Mouse (Mus musculus): ENCODE measurements around the gene Hist1h1c.
"Not testable (repeated sequence)": the region's sequence is repeated elsewhere in the genome, so short reads cannot be mapped to it uniquely, and the experiment has no call there.

Gene Hist1h1c

GRCm38 (mm10) chr13:23716261-23717042 is 22.2 kb upstream of the Hist1h1c start:
- DNase-seq (ENCODE audit: low read depth): no peak

DNA sequence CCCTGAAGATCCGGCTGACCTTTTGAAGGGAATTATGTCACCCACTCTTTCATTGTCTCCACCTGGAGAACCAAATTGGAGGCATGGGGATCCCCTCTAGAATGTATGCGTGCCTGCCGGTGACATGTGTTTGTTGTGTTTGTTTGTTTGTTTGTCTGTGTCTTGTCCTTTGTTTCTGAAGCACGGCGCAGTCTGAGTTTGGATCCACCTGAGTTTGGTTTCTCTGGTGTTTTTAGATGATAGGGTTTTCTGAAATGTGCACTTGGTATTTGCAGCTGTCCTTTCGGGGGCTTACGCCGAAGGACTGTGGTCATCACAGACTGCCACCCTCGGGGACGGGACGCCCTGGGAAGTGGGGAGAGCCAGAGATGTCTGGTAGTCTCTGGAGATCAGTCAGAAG is 21.4 kb upstream of the Hist1h1c start:
- no peak for DNase-seq (ENCODE audit: low read depth)

DNA sequence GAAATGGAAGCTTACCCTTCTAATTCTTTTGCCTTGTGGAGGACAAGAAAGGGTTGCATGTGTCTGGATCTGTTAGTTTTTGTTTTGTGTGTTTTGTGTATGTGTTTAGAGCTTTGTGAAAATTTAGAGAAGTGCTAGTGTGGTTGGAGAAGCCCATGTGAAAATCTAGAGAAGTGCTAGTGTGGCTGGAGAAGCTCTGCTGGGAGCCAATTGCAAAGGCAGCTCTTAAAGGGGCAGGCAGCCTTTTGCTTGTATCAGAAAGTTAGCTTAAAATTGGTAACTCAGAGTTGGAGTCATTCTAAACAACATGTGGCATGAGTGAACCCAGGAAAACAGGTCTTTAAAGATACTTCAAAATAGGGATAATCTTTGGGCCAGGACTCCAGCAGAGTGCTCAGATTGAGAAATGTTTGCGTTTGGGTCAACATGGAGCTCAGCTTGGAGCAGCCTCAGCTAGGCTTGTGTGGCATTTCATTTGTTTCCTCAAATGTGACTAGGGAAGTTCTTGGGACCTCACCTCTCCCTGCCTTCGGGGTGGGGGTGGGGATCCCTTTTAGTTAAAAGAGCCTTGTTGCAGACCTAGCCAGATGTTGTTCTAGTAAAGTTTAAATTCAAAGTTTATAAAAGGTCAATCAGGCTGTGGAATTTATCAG is 20.9 kb upstream of the Hist1h1c start:
- not testable (repeated sequence) for DNase-seq (ENCODE audit: low read depth)

- DNase-seq (ENCODE audit: low read depth): no peak
Observed at GRCm38 (mm10) chr13:23724239-23724638, 14.4 kb upstream of the Hist1h1c start.

DNA sequence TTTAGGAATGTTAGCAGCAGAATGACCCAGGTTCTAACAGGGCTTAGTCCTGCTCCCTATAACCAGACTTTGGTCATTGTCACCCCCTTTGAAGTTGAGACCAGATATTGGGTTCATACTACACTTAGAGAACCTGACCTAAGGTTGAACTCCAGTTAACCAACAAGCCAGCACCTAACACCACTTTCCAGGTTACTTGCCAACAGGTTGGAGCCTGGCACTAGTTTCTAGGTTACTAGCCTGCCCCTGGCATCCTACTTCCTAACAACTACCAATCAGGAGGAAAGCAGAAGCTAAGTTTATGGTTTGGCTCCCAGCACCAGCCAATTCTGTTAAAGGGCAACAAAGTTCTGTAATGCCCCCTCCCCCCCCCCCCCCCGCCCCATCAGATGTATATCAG is 13.4 kb upstream of the Hist1h1c start:
- no peak for DNase-seq (ENCODE audit: low read depth)

- no peak for DNase-seq (ENCODE audit: low read depth)
Observed at GRCm38 (mm10) chr13:23728472-23729191, 10.0 kb upstream of the Hist1h1c start.

GRCm38 (mm10) chr13:23729192-23729525 is 9.4 kb upstream of the Hist1h1c start:
- no peak for DNase-seq (ENCODE audit: low read depth)

GRCm38 (mm10) chr13:23729706-23730105 is 8.9 kb upstream of the Hist1h1c start:
- DNase-seq (ENCODE audit: low read depth): no peak

DNA sequence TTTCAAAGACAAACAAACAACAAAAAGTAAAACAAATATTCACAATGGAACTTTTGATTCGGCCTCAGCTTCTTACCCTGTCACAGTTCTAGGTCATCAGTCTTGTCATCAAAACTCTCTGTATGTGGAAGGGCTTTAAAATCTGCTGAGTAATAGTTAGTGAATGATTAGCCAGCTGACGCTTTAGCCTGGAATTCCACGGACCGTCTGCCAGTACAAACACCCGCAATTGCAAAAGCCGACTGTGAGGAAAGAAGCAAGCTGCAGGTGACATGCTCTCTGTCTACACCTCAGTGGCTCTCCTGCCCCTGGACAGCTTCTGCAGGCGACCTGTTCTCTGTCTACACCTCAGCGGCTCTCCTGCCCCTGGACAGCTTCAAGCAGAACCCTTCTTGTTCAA is 8.1 kb upstream of the Hist1h1c start:
- no peak for DNase-seq (ENCODE audit: low read depth)

GRCm38 (mm10) chr13:23732156-23732804 is 6.3 kb upstream of the Hist1h1c start:
- DNase-seq (ENCODE audit: low read depth): no peak

GRCm38 (mm10) chr13:23737091-23737490 is 1.5 kb upstream of the Hist1h1c start:
- no peak for DNase-seq (ENCODE audit: low read depth)

DNA sequence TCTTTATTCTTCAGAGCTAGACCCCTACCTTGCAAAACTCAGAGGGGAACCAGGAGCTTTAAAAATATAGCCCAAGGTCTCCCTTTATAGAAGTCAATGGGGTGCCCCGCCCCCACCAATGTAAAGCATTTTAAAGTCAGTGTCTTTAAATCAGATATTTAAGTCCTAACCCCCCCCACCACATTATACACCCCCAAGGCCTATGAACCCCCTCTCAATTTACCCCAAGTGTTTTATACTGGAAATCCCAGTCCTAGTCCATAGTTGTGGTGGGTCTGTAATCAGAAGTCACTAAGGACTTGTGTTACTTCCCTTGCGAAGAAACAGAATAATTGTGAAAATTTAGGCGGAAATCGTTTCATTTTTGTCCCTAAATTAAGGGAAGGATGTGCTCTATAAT is 567 bp upstream of the Hist1h1c start:
- no peak for DNase-seq (ENCODE audit: low read depth)

DNA sequence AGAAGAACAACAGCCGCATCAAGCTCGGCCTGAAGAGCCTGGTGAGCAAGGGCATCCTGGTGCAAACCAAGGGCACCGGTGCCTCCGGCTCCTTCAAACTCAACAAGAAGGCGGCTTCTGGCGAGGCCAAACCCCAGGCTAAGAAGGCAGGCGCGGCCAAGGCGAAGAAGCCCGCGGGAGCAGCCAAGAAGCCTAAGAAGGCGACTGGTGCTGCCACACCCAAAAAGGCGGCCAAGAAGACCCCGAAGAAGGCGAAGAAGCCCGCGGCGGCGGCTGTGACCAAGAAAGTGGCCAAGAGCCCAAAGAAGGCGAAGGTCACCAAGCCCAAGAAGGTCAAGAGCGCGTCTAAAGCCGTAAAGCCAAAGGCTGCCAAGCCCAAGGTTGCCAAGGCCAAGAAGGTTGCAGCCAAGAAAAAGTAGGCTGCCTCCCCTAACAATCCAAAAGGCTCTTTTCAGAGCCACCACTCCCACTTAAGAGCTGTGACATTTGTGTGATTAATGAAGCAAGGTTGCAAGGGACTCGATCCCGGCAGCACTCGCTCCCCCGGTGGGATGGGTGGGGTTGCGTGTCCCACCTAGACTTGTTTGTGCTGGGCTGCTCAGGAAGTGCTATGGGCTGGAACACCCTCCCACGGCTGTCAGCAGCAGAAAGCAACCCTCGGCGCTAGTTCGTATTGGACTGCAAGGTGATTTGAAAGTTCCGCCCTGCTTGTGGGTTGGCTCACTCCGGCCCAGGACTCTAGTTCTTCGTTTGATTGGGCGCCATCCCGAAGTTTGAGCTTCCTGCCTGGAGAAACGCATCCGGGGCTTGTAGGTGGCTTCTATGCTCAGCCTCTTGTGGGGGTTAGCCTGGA is 687 bp downstream of the Hist1h1c start:
- no peak for DNase-seq (ENCODE audit: low read depth)

GRCm38 (mm10) chr13:23739922-23740252 is 1.3 kb downstream of the Hist1h1c start:
- no peak for DNase-seq (ENCODE audit: low read depth)

- no peak for DNase-seq (ENCODE audit: low read depth)
Observed at GRCm38 (mm10) chr13:23740256-23740840, 1.7 kb downstream of the Hist1h1c start.

DNA sequence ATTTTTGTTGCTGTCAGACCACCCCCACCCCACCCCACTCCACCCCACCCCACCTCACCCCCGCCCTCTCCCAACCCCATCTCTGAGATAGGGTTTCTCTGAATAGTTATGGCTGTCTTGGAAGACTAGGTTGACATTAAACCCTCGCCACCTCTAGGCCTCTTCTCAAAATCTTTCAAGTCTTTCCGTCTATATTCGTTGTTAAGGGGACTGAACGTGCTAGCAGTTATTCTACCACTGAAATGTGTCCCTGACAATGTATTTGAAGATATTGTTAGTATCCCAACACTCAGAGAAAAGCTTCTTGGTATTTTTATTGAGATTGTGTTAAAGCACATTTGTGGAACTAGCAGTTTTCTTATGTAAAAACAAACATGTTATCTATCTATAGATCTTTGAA is 2.3 kb downstream of the Hist1h1c start:
- DNase-seq (ENCODE audit: low read depth): no peak

GRCm38 (mm10) chr13:23742007-23742406 is 3.4 kb downstream of the Hist1h1c start:
- DNase-seq (ENCODE audit: low read depth): no peak

DNA sequence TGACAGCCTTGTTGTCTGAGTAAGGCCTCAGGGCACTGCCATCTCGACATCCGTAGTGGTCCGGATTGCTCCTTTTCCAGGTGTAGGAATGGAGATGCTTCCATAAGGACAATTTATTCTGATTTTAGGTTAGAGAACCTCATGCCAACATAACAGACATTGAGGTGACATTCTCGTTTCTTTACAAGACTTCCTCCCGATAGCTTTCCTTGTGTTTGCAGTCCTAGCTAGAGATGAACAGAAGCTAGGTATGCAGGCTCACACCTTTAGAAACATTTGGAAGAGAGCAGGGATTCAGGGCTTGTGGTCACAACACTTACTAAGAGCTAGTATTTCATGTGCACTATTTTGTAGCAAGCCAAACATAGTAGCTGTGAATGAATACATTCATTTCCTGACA is 4.6 kb downstream of the Hist1h1c start:
- DNase-seq (ENCODE audit: low read depth): no peak

GRCm38 (mm10) chr13:23743963-23744362 is 5.4 kb downstream of the Hist1h1c start:
- DNase-seq (ENCODE audit: low read depth): no peak

- no peak for DNase-seq (ENCODE audit: low read depth)
Observed at GRCm38 (mm10) chr13:23744421-23745380, 6.1 kb downstream of the Hist1h1c start.

Data from c-Kit-positive CD71-negative TER-119-negative erythroid progenitor cells, embryonic 14.5 days (primary cell).